Mouse (Mus musculus) embryo, embryonic 10 days (tissue): ENCODE results near the gene Ccr9.
"Not testable (repeated sequence)": the region's sequence is repeated elsewhere in the genome, so short reads cannot be mapped to it uniquely, and the experiment has no call there.

Experiments used
- DNase-seq: peaks from one replicate; pipeline ENCODE4 v3.0.0-alpha.2; 2015; ENCODE audit warnings: low spot score

Gene Ccr9

DNA sequence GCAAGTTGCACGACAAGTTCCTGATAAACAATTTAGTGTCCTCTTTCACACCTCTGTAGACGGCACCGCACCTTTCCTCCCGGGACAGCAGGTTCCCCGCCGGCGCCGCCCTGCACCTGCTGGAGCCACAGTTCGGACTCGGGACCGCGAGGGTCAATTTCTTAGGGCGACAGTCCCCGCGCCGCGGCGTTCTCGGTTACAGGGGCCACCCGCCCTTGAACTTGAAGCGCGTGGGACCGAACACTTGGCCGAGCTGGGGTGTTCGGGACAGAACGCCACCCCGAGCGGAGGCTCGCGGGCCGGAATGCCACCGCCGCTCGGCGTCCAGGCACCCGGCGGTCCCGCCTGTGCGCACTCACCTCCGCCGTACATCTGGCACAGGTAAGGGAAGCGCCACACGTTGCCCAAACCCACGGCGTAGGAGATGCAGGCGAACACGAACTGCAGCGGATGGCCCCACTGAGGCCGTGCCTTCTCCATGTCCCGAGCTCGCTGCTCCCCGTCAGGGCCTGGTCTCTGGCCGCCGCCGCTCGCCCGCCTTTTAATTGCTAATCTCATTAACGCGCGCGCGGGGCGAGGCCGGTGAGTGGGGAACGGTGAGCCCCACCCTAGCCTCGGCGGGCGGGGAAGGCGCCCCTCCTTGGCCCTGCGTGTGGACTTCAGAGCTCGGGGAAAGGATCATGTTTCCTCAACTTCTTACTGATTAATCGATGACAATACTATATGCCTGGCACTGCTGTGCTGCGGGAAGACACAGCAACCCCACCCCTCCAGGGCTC, at the start of gene Ccr9, which contains the start of gene Slc6a20a:
Ccr9 (plus strand) TSS at position 113 of the 779 bp plus-strand sequence.
Slc6a20a (minus strand) TSS at position 559 of the 779 bp plus-strand sequence.
- DNase-seq, result peak; percentile 36

DNA sequence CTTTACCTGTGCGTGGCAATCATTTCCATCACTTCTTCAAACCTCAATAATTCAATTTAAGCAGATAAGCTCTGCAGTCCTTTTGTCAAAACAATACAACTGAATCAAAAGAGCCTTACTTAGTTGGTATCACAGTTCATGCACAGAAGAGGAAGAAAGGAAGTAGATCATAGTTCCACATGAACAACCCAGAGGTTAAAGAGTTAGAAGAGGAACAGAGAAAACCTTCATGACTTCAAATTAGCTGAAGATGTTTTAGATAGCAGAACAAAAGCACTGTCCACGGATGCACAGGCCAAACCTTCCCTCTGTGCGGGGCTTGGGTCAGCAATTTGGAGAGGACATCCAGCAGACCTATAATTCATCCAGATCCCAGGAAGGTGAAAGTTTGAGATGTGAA, 46.6 kb upstream of the Ccr9 start:
- DNase-seq, result no peak

DNA sequence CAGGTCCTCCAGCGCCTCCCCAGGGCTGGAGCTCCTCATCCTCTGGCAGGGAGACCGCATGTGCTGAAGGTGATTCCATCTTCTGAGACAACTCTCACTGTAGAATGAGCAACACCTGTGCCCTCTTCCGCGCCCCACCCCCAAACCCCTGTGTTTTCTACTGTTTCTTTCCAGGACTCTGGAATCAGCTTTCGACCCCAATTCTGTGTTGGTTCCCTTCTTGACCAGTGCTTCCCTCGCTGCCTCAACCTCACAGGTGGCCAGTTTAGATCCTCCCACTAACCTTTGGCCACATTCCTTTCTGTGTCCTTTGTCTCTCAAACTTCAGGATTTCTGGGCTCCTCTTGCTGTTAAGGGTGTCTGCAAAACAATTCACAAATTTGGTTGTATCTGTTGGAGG, 46.0 kb upstream of the Ccr9 start, which contains the start of gene Slc6a20b:
Slc6a20b (minus strand) TSS at position 285 of the 400 bp plus-strand sequence.
- DNase-seq, result no peak

DNA sequence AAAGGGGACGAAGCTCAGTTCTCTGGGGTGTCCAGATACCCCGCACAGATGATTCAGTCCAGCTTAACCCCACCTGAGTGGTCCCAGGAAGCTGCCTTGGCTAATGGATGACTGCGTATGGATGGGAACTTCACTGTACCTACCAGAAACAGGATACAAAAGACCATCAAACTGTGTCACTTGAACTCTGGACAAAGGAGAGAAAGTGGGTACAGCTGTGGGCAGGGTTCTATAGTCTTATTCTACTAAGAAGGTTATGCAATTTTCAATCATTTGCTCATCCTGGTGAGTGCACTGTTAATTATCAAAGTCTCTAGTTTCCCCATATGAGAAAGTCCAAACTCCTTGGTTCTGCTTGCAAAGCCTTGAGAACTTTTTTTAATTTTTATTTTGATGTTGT, 45.2 kb upstream of the Ccr9 start:
- DNase-seq, result no peak

DNA sequence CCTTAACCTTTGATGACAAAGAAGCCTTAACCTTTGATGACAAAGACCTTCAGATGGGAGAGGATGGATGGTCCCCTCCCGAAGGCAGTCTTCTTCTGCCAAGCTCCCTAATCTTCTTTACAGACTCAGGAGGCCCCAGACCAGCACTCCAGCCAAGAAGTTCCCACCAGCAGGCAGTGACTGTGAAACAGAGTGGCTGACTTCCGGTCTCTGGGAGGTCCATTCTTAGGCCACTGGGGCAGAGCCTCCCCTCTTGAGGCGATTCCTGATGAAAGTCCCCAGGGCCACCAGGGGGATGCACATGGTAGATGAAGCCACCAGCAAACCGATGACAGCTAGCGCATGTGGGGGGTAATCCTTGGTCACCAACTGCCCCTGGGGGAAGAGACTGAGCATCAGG, 41.5 kb upstream of the Ccr9 start:
- no peak for DNase-seq

DNA sequence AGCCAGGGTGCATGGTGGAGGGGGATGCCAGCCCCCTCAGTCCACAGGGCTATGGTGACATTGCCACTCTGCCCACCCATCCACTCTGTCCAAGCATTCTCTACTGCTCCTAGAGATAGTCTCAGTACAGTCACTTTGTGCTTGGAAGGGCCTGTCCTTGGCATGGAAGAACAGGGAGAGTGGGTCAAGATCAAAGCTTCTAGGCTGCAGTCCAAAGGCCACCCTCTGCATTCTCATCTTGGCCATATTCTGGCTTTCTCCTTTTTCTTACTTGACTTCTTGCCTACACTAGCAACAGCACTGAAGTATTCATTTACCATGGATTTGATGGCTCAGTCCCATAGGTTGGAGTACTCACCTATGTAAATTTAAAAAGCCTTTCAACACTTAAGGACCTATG, 40.0 kb upstream of the Ccr9 start:
- no peak for DNase-seq

DNA sequence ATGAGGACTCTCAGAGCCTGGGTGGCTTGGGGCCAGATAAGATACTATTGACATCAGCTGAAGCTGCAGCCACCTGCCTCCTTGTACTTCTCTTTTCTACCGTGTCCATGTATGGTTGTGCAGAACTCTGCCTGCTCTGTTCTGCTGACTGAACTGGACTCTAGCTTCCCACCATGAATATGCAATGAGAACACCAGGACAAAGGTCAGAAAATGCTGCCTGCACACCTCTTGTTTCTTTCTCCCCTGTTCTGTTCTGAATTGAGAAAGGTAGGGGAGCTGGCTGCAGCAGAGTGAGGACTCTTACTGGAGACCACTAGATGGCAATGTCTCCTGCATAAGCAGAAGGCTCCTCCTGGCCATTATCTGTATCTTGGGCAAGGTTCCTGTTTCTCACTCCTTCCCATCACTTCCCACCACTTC, 39.6 kb upstream of the Ccr9 start:
- peak; percentile 59 for DNase-seq

DNA sequence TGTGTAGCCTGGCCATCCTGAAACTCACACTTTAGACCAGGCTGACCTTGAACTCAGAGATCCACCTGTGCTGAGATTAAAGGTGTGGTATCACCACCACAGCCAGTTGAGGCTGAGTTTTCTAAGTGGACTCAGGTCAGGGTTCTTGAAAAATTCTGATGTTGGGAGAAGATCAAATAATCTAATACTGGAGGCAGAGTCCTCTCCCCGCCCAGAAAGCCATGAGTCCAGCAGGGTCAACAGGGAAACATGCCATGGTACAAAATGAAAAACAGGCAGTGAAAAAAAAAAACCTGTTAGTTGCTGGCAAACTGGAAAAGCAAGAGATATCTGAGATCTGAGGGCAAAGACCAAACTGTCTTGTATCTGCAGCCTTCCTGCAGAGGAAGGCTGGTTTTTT, 38.1 kb upstream of the Ccr9 start:
- DNase-seq, result no peak

DNA sequence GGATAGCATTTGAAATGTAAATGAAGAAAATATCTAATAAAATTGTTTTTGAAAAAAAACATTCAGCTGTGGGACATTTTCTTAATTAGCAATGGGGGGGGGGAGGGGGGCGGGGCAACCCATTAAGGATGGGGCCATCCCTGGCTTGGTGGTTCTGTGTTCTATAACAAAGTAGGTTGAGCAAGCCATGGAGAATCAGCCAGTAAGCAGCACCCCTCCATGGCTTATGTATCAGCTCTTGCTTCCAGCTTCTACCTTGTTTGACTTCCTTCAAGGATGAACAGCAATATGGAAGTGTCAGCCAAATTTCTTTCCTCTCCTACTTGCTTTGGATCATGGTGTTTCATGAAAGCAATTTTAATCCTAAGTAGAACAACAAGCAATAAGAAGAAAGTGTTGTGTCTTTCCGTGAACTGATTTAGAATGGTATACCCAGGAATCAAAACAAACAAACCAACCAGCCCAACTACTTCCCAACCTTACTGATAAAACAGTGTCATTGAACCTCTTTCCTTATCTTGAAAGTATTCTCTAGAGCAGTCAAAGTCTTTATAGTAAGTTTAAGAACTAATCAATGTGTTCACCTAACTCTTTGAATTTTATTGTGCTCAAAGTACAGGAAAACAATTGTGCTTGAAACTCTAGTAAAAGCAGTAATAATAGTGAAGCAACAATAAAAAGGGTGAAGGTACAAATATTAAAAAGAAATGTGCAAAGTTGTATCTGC, 28.3 kb upstream of the Ccr9 start:
- DNase-seq, result no peak

DNA sequence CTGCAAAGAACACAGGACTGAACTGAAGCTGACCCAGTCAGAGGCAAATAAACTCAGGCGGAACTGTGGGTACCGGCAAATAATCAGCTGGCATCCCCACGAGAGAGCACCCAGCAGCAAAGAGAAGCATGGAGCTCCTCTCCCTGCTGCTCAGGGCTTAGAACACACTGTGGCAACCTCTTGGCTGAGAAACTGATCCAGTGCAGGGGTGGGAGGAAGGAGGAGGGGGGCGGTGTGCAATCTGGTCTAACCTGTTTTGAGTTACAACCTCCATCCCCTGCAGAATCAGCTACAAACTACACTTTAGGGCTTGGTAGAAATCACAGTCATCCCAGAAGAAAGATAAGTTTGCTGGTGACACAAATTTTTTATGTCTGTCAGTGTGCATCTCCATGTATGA, 26.9 kb upstream of the Ccr9 start:
- peak; percentile 8 for DNase-seq

DNA sequence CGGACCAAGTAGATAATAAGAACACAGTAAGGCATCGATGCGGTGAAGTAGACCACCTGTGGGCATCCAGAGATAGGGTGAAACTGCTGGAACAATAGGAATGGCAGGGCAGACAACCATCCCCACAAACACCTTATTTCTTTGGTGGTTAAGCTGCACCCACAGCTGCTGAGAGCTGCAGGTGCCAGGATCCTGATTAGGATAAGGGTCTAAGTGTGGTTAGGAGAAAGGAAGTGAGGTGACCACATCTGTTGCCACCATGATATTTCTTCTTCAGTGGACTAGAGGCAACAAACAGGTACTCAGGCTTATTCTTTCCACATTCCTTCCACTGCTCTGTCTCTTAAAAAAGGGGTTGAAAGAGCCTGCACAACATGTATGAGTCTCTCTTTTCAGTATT, 20.8 kb upstream of the Ccr9 start:
- DNase-seq, result no peak

DNA sequence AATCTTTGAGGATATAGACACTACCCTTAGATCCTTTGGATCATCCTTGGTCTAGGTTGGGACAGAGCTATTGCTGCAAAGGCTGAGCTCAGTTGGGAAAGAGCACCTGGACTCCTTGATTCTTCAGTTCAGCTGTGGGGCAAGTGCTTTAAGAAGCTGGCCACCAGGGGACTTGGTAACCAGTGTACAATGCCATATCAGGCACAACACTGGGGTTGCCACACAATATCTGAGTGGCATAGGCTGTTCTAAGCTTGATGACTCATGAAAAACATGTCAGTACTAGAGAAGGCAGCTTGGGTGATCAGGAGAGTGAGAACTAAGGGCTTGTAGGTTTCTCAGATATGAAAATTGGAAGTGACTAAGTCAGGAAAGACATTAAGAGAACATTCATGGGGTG, 19.3 kb upstream of the Ccr9 start:
- no peak for DNase-seq

DNA sequence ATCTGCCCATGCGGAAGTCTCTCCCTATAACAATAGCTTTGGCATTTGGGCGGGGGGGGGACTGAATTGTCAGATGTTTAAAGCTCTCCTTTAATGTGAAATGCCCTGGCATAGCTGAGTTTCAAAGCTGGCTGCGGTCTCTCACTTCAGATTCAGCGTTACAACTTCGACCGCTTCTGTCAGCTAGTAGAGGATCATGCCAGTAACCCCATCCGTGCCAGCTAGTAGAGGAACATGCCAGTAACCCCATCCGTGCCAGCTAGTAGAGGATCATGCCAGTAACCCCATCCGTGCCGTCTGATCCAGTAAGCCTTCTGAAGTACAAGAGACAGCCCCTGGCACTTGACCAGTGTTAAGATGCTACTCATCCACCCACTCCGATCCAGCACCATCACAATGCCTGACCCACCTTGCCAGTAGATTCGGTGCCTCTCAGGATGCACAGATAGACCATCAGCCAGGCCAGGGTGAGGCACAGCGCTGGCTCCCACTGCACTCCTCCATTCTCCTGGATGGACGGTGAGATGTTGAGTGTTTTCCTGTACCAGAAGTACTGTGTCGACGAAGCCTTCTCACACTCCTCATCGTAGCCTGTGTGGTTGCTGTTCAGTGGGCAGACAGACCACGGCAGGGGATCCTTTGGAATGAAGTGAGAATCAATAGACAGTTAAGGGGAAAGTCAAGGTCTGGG, 18.1 kb upstream of the Ccr9 start:
- DNase-seq, result not testable (repeated sequence)

DNA sequence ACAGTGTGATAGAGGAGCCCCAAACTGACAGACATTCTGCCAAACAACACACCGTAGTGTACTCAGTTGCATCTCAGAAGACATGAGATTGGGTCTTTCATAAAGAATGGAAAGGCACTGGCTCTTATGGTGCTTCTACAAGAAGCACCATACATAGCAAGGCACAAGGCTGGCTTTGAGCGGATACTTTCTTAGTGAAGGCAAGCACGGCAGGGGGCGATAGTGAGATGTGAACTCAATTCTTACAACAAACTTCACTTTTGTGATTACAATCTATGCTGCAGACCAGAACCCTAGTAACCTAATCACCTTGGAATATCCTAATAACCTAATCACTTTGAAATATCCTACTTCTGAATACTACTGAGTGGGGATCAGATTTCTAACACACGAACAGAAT, 12.6 kb upstream of the Ccr9 start:
- peak; percentile 69 for DNase-seq

DNA sequence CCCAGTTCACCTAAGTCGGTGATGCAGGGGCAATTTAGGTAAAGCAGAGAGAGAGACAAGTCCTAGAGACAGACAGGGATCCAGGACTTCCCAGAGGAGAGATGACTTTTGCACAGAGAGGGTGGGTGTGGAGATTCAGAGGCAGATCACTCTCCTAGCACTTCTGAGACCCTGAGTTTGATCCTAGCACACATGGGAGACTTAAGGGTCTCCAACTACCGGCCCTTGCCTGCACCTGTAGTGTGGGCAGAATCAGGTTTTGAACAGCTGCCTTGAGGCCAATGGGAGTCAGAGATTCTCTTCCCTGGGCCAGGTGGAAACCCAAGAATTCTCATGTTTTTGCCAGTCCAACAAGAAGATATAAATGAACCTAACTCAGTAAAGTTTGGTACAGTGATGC, 959 bp downstream of the Ccr9 start:
- DNase-seq, result no peak

DNA sequence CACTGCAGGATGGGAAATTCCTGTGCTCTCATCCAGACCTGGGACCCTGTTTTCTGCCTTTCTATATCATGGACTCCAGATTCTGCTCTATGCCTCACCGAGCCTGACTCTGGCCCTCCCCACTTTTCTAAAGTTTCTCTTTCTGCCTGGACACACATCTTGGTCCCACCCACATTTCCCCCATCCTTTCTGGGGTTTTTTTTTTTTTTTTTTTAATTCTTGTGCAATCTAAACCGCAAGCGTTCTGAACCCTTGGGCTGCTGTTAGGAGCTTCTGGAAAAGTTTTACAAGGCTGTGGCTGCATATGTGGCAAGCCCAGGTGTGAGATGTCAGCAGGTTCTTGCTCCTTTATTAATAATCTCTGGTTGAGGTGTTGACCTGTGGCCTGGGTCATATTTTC, 5.5 kb downstream of the Ccr9 start:
- DNase-seq, result no peak

DNA sequence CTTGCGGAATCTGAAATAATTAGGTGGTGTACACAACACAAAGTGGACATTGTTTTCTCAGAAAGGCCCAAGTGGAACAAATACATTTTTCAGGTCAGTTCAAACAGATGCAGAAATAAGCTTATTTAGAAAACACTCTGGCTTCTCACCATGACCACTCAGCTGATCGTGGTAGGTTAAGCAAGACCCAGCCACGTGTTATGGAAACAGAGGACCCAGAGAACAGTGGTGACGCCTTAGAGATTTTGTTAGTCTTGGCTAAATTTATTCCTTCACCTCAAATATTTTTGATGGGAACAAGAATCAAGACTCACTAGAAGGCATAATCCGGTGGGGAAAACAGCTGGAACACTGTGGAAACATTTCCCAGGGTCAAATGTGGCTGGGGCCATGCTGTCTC, 8.0 kb downstream of the Ccr9 start:
- no peak for DNase-seq

DNA sequence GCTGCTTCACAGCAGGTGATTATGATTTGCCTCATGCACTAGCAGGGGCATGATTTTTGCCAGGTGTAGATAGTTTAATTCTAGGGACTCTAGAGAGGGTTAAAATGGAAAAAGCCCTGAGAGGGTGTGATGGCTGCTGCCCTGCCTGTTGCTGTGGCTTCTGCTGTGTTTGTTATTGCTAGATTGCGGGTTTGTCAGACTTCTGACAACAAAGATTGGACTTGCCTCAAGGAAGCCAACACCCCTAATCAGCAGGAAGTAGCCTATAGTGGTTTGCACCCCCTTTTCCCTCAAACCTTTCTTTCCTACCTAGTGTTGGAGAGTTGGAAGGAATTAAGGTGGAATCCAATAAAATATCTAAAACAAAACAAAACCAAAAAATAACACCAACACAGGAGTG, 10.0 kb downstream of the Ccr9 start:
- DNase-seq, result no peak

DNA sequence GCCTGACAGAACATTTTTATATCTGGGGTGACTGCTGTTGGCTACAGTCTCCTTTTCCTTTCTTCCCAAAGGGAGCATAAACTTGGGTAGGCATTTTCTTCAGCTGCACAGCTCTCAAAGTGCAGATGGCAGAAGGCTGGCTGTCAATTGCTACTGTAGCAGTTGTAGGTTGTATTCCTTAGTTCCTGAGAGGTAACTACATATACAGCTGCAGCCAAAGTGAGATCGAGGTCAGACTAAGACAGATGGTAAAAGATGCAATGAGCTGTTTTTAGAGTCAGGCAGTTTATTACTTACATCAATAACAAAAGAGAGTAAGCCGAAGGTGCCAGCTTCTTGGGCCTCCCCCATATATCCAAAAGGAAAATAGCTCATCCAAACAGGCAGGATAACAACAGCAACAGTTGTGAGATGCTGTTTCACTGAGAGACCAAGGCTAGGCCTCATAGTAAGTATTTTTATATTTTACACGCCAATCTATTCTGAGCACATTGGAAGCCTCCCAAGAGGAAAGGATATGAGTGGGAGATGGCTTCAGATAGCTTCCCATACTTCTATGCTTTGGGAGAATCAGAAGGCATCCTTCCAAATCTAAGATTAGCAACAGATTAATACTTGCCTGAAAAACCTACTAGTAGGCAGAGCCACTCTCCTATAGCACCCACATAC, 17.5 kb downstream of the Ccr9 start:
- no peak for DNase-seq

DNA sequence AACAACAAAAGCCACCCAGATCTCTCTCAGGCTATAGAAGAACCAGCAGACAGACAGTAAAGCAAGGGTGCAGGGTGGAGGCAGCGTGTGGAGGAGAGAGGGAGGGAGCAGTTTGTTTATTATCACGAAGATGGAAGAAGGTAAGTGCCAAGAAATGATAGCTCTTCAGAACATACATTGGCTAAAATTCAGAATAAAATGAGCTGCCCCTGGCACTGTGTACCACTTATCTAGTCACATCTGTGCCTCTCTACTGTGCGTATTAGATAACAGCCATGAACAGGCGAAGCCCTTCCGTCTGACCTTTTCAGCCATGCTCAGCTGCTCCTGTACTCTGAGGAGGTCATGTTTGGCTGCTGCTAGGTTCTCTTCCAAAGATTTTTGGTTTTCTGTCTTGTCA, 23.6 kb downstream of the Ccr9 start:
- DNase-seq, result no peak

DNA sequence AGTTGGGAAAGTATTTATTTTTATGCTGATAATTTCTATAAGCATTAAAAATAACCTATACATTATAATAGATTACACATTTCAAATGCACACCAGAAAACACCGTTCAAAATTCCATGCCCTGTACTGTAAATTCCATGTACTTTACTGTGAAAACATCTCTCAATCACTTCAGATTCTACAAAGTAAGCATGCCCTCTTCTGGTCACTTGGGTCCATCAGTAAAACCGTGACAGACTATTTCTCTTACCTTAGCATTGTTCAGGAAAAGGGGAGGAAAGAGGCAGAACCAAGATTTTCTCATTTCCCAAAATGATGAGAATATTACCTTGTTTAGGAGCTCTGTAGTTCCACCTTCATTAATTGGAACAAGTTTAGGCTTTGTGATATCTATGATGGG, 31.0 kb downstream of the Ccr9 start:
- DNase-seq, result no peak

DNA sequence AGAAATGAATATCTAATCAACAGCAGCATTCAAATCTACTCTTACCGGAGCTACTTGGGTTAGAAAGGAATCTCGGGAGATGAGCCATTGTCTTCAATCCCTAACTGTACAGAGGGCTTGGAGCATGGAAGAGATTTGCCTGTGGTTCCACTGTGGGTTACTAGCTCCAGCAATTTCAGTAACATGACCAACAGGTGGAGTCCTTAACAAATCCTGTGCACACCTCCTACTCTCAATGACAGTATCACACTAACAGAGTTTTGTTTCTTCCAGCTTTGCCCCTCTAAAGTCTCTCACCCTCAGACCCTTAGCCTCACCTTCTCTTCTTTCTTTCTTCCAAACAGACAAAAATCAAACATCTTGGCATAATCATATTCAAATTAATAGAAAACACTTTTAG, 34.9 kb downstream of the Ccr9 start:
- DNase-seq, result no peak
